Mouse (Mus musculus): ENCODE measurements at regions not wholly inside any gene's neighbourhood (a gene's known extent, or its start where the extent isn't known, plus 50 kb on each side); places are given as distances from the start of the nearest gene placed in this dataset.

DNA sequence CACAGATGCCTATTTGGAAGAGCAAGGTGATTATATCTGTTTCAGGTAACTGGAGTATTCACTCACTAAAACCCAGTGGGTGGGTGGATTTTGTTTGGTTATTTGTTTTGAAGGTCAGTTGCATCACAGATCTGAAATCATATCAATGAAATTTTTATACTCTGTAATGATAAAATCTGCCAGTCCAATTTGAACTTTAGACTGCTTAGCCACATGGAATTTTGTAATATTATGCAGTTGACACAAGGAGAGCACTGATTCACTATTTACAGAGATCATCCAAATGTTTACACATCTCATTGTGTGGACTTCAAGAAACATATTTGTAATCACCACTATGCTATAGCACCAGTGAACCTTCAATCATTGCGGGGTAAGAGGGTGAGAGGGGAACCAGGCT, 145.9 kb upstream of the Gm37988 start:
- TF ChIP-seq POLR2A (IDR thresholded peaks at IDR 0.05; ENCODE audit: insufficient read depth, low read depth, low read length) (no peak), CTCF (IDR thresholded peaks at IDR 0.05; ENCODE audit: insufficient read depth, low read depth, low read length) (no peak)
